Mouse (Mus musculus) stomach, postnatal 0 days (tissue): ENCODE data around the gene Scnn1g.

Source experiments
- CTCF ChIP-seq: IDR thresholded peaks from 2 replicates; pipeline ENCODE4 v1.5.1; 2016; ENCODE audit warnings: antibody characterized with exemption, low read depth, mild to moderate bottlenecking, moderate library complexity
- EP300 ChIP-seq: optimal IDR thresholded peaks from 2 replicates; pipeline ENCODE3; 2016; ENCODE audit warnings: antibody characterized with exemption

- TF ChIP-seq CTCF (no peak), EP300 (no peak)
Measured at GRCm38 (mm10) chr7:121711171-121711570, 23.1 kb upstream of the Scnn1g start.
